Mouse (Mus musculus) hindbrain, embryonic 15.5 days (tissue): ENCODE results near the gene Sap18. TPM values are rescaled to one million over a fixed set of nuclear protein-coding genes. Genes with fewer than 3 reads are reported as not detected.

Experiments used
- ATAC-seq: fragments of 200-750 bp; cut with Nextera tagmentation; 2 replicates; pipeline ENCODE4 v1.8.0; 2017; ENCODE audit warnings: low read depth, moderate number of reproducible peaks, moderate TSS enrichment; ENCODE audit not compliant: low FRiP score
- H3K27ac ChIP-seq: fragments of 300-500 bp; sonication (generic); replicated peaks from 2 replicates; pipeline ENCODE4 v1.5.1; 2015; ENCODE audit warnings: mild to moderate bottlenecking, inconsistent platforms
- H3K27me3 ChIP-seq: fragments of 300-500 bp; sonication (generic); 2 replicates; pipeline ENCODE4 v1.6.1; 2015; ENCODE audit warnings: control low read depth, inconsistent platforms
- H3K36me3 ChIP-seq: fragments of 300-500 bp; sonication (generic); 2 replicates; pipeline ENCODE4 v1.6.1; 2015; ENCODE audit warnings: control low read depth, inconsistent platforms
- H3K4me1 ChIP-seq: fragments of 300-500 bp; sonication (generic); replicated peaks from 2 replicates; pipeline ENCODE4 v1.6.1; 2015; ENCODE audit warnings: control low read depth, inconsistent platforms
- H3K4me2 ChIP-seq: fragments of 300-500 bp; sonication (generic); 2 replicates; pipeline ENCODE4 v1.6.1; 2015; ENCODE audit warnings: moderate library complexity, mild to moderate bottlenecking, inconsistent platforms
- H3K4me3 ChIP-seq: fragments of 300-500 bp; sonication (generic); 2 replicates; pipeline ENCODE4 v1.5.1; 2015; ENCODE audit warnings: mild to moderate bottlenecking, inconsistent platforms
- H3K9ac ChIP-seq: fragments of 300-500 bp; sonication (generic); 2 replicates; pipeline ENCODE4 v1.6.1; 2015; ENCODE audit warnings: inconsistent platforms
- H3K9me3 ChIP-seq: fragments of 300-500 bp; sonication (generic); 2 replicates; pipeline ENCODE4 v1.6.1; 2016; ENCODE audit warnings: control low read depth, inconsistent platforms
- WGBS: fragments of 180-500 bp; shearing (Covaris S2); methylation state at CpG from one replicate; pipeline ENCODE4 v1.1.7; 2015; 5-methylcytosine and 5-hydroxymethylcytosine counted together
- polyA plus RNA-seq: library from polyadenylated mRNA; unstranded; fragments of >200 nt; fragmentation: Nextera tagmentation; extraction: Ambion mirVana; gene quantifications from 2 replicates; pipeline ENCODE4 v1.2.1, GENCODE M21; 2015

Sap18 gene
- polyA plus RNA-seq, 1 experiment from 2014 or later: 29.2 TPM

DNA sequence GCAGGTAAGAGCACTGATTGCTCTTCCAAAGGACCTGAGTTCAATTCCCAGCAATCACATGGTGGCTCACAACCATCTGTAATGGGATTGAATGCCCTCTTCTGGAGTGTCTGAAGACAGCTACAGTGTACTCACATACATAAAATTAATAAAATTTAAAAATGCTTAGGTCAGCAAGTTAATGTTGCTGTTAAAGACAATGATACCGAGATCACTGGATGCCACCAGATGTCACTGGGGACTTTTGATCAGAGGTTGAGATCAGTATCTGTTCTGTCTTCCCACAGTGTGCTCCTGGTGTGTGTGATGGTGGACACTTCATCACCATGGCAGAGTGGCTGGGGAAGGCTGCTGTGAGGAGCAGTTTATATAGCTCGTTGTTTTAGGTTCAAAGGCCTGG is 8.7 kb upstream of the Sap18 start:
- 81% methylated on average over 2 of the region's 2 CpGs for WGBS
- H3K4me1 ChIP-seq: no peaks in the 10 kb centered on the region
- no peak for ATAC-seq

DNA sequence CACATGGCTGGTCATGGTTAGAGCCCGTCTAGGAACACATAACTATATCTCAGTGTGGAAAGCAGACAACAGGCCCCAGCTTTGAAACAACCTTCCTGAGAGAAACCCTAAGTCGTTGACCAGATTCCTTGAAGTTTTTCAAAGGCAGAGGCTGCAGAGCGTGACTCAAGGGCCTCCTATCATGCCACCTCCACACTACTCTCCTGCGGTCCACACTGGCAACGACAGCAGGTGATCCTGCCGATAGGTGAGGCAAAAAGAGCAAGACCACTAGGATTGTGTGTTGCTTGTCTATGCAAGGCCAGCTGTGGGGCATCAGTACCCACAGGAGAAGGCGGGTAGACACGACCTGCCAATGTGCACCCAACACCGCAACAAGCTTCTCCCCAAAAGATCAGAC is 8.2 kb upstream of the Sap18 start:
- Histone ChIP-seq H3K27me3 (no peaks in the 10 kb centered on the region), H3K4me3 (no peak overlapping the region), H3K9ac (no peak overlapping the region), H3K36me3 (no peaks in the 10 kb centered on the region), H3K4me1 (no peaks in the 10 kb centered on the region), H3K9me3 (no peaks in the 10 kb centered on the region), H3K4me2 (no peak overlapping the region), H3K27ac (no peak overlapping the region)
- ATAC-seq: no peak
- 93% methylated on average over 9 of the region's 9 CpGs for WGBS

More for the DNA sequence above, 8.7 kb upstream of the Sap18 start:
- no peaks in the 10 kb centered on the region for H3K9me3 ChIP-seq
- no peak overlapping the region for H3K27ac ChIP-seq
- no peak overlapping the region for H3K4me3 ChIP-seq
- H3K27me3 ChIP-seq: no peaks in the 10 kb centered on the region
- no peaks in the 10 kb centered on the region for H3K36me3 ChIP-seq
- no peak overlapping the region for H3K9ac ChIP-seq
- H3K4me2 ChIP-seq: no peak overlapping the region

DNA sequence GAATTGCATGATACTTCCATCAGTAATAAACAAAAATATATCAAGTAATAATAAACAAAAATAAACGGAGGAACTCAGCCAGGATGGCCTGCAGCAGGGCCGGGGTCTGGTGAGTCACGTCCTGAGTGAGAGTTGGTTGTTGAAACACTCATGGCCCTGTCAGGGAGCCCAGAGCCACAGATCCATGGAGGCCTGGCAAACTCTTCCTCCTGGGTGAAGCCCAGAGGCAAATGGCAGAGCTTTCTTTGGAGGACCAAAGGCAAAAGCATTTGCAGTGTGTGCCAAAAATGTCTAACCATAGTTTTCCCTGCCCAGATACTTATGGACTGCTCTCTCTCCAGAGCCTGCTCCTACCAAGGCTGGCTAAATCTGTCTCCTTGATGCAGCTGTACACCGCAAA is 6.8 kb upstream of the Sap18 start:
- H3K27me3 ChIP-seq: no peaks in the 10 kb centered on the region
- no peak for ATAC-seq
- H3K4me3 ChIP-seq: no peak overlapping the region
- no peak overlapping the region for H3K4me2 ChIP-seq
- H3K36me3 ChIP-seq: no peaks in the 10 kb centered on the region
- 87% methylated on average over 4 of the region's 4 CpGs for WGBS
- H3K4me1 ChIP-seq: no peaks in the 10 kb centered on the region
- H3K27ac ChIP-seq: no peak overlapping the region
- H3K9me3 ChIP-seq: no peaks in the 10 kb centered on the region
- H3K9ac ChIP-seq: no peak overlapping the region

DNA sequence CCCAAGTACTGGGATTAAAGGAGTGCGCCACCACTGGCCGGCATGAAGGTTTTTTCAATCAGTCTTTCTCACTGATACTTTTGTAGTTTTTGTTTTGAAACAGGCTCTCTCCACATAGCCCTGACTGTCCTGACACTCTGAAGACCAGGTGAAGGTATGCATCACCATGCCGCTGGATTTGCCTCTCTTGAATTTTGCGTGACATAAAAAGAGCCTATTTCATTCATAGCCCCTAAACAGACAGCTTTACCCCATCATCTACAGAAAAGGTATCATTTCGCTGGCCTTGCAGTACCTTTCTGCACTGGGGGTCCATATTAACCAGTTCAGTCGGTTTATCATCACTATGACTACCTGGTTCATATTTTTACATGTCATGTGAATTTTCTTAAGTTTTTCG is 429 bp upstream of the Sap18 start:
- H3K9ac ChIP-seq: peak overlapping the region; percentile 97
- peaks cover 23% of the 10 kb centered on the region for H3K4me1 ChIP-seq
- ATAC-seq: peak; percentile 80
- H3K36me3 ChIP-seq: peaks cover 5% of the 10 kb centered on the region
- peak overlapping the region; percentile 91 for H3K4me3 ChIP-seq
- peak overlapping the region; percentile 66 for H3K4me2 ChIP-seq
- H3K27me3 ChIP-seq: no peaks in the 10 kb centered on the region
- WGBS: 12% methylated on average over 7 of the region's 7 CpGs
- H3K9me3 ChIP-seq: no peaks in the 10 kb centered on the region
- peak overlapping the region; percentile 88 for H3K27ac ChIP-seq

DNA sequence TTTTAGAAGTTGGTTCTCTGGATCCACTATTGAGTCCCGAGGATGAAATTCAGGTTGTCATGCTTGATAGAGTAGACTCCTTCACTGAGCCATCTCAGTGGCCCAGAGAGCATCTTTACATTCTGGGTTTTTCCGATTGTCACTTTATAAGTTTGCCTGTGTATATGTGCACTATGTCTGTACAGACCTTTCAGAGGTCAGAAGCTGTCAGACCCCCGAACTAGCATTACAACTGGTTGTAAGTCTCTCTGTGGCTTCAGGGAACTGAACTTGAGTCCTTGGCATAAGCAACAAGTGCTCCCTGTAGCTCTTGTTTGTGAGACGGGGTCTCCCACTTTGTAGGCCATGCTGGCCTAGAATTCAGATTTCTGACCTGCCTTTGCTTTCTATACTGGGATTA is 5.8 kb downstream of the Sap18 start:
- Histone ChIP-seq H3K9me3 (no peaks in the 10 kb centered on the region), H3K36me3 (peaks cover 52% of the 10 kb centered on the region), H3K4me2 (no peak overlapping the region), H3K4me3 (no peak overlapping the region), H3K27me3 (no peaks in the 10 kb centered on the region), H3K9ac (no peak overlapping the region), H3K27ac (no peak overlapping the region), H3K4me1 (peaks cover 23% of the 10 kb centered on the region)
- WGBS: 81% methylated on average over 4 of the region's 4 CpGs
- ATAC-seq: no peak

DNA sequence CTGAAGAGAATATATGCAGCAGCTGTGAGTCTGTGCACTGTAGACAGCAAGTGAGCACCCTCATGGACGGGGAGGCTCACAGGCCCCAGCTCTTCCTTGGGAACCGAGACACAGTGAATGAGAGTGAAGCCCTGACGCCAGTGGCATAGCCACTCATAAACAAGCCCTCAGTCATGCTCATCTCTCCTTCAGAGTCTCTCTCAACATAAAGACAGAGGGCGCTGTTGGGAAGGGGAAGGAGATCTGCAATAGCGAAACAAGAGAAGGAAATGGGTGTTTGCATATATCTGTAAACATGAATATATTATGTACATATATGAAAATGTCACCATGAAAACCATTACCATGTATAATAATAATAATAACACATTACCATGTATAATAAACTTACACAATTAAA is 10.6 kb downstream of the Sap18 start:
- no peak for ATAC-seq
- H3K36me3 ChIP-seq: peaks cover 43% of the 10 kb centered on the region
- no peak overlapping the region for H3K4me2 ChIP-seq
- 69% methylated on average over 5 of the region's 5 CpGs for WGBS
- no peak overlapping the region for H3K9ac ChIP-seq
- no peak overlapping the region for H3K27ac ChIP-seq
- H3K27me3 ChIP-seq: no peaks in the 10 kb centered on the region
- no peak overlapping the region for H3K4me3 ChIP-seq
- no peaks in the 10 kb centered on the region for H3K9me3 ChIP-seq
- no peaks in the 10 kb centered on the region for H3K4me1 ChIP-seq

DNA sequence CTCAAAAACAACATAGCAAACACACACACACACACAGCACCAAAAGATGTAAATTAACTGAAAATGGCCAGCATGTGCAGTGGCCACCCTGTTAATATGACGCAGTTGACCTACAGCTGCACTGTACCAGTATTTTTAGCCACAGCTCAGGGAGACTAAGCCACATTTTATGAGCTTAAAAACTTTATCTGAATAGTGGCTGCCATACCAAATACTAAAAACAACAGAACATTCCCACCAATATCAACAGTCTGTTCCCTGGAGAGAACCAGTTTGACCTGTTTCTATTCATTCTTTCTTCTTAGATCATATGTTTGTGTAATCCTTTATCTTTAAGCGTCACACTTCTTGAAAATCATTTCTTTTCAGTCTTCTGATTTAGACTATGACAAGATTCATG is 12.9 kb downstream of the Sap18 start:
- Histone ChIP-seq H3K27me3 (no peaks in the 10 kb centered on the region), H3K4me2 (no peak overlapping the region), H3K4me3 (no peak overlapping the region), H3K27ac (no peak overlapping the region), H3K4me1 (no peaks in the 10 kb centered on the region), H3K36me3 (peaks cover 19% of the 10 kb centered on the region), H3K9ac (no peak overlapping the region), H3K9me3 (no peaks in the 10 kb centered on the region)
- ATAC-seq: no peak
- 98% methylated on average over 2 of the region's 2 CpGs for WGBS

DNA sequence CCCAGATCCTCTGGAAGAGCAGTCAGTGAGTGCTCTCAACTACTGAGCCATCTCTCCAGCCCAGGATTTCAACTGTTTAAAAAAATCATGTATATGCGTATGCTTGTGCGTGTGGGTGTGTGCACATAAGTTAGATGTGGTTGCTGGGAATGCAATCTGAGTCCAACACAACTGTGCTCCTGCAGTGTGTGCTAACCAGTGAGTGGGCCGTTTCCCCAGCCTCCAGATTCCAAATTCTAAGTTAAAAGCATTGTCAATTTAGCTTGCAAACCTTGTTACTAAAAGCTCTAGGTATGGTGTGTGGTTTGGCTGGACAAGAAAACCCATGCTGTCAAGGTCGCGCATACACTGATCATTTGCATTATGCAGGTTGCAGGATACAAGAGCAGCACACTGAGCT is 13.9 kb downstream of the Sap18 start:
- no peak for ATAC-seq

DNA sequence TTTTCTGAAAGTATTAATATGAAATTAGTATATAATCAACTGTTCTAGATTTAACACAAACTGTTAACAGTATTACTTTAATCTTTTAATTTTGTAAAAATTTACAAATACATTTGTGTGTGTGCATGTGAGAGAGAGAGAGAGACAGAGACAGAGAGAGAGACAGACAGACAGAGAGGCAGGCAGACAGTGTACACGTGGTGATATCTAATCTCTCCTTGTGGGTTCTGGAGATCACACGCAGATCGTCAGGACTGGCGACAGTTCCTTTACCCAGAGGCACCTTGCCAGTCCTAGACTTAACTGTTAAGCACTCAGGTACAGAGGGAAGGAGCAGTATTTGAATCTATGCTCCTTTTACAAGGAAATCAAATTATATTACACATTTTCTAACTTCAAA is 22.9 kb downstream of the Sap18 start:
- ATAC-seq: no peak
- Histone ChIP-seq H3K4me1 (peaks cover 5% of the 10 kb centered on the region), H3K27me3 (no peaks in the 10 kb centered on the region), H3K27ac (no peak overlapping the region), H3K4me3 (no peak overlapping the region), H3K9ac (no peak overlapping the region), H3K36me3 (no peaks in the 10 kb centered on the region), H3K4me2 (no peak overlapping the region), H3K9me3 (no peaks in the 10 kb centered on the region)
- 90% methylated on average over 4 of the region's 4 CpGs for WGBS

More for the DNA sequence above, 13.9 kb downstream of the Sap18 start:
- H3K4me2 ChIP-seq: no peak overlapping the region
- no peaks in the 10 kb centered on the region for H3K27me3 ChIP-seq
- peaks cover 13% of the 10 kb centered on the region for H3K36me3 ChIP-seq
- no peak overlapping the region for H3K4me3 ChIP-seq
- 95% methylated on average over 5 of the region's 5 CpGs for WGBS
- no peak overlapping the region for H3K27ac ChIP-seq
- no peaks in the 10 kb centered on the region for H3K4me1 ChIP-seq
- H3K9me3 ChIP-seq: no peaks in the 10 kb centered on the region
- H3K9ac ChIP-seq: no peak overlapping the region

DNA sequence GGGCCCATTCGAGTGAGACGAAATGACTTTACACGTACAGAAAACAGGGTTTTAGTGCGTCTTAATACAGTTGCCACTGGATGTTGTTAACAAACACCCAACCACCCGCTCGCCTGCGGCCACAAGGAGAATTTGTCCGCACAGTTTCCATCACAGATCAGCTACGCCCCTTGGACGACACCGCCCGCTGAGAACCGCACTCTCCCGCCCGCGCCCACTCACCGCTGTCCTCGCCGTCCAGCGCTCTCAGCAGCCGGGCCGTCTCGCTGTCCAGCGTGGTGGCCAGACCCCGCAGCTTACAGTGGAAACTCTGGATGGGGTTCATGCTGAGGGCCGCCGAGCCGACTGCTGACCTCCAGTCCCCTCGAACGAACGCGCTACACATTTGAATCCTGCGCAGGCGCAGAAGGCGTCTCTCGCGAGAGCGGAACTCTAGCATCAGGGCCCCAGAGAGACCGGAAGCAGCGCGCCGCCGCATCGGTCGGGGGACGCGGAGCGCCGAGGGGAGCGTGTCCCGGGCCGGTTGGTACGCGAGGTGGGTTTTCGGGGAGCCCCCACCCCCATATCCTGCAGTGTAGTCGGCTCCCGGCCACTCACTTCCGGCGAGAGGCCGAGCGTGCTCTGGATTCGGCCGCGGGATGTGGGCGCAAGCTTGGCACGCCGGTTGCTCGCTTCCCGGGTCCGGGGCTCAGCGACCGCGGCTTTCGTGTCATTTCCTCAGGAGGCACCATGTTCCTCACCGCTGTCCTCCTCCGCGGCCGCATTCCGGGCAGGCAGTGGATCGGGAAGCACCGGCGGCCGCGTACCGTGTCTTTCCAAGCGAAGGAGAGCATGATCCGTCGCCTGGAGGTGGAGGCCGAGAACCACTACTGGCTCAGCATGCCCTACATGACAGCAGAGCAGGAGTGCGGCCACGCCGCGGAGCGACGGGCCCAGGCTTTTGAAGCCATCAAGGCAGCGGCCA is 28.1 kb downstream of the Sap18 start, which contains the start of the genes Ska3 and Mrpl57:
Gene Ska3, minus strand, starts transcription at position 398 of the 964 bp plus-strand sequence.
Gene Mrpl57, plus strand, starts transcription at position 447 of the 964 bp plus-strand sequence.
- H3K9ac ChIP-seq: peak within 1 kb of the TSS; percentile 84
- peaks cover 4% of the 10 kb centered on the region; the same call in 1 of the 2 replicates for H3K36me3 ChIP-seq
- peak within 1 kb of the TSS; percentile 72 for H3K4me3 ChIP-seq
- no peaks in the 10 kb centered on the region for H3K9me3 ChIP-seq
- H3K27ac ChIP-seq: peak within 1 kb of the TSS; percentile 91
- H3K4me1 ChIP-seq: peaks cover 18% of the 10 kb centered on the region
- H3K4me2 ChIP-seq: peak within 1 kb of the TSS; percentile 65
- WGBS: under 1% methylated on average over 96 of the region's 96 CpGs
- no peaks in the 10 kb centered on the region for H3K27me3 ChIP-seq
- peak; percentile 97 for ATAC-seq

DNA sequence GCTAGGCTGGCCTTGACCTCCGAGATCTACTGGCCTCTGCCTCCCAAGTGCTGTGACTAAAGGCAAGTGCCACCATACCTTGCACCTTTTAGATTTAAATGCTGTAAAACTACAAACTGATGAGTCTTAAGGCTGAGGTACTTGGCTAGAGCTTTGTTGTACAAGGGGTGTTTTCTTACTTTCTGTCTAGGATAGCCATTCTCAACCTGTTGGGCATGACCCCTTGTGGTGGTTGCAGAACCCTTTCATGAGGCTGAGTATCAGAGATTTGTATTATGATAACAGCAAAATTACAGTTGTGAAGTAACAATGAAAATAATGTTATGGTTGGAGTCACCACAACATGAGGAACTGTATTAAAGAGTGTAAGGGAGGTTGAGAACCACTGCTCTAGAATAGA is 29.3 kb downstream of the Sap18 start:
- WGBS: 92% methylated on average over 1 of the region's 1 CpGs
- Histone ChIP-seq H3K4me2 (peak overlapping the region; percentile 65), H3K4me3 (peak overlapping the region; percentile 72), H3K36me3 (peaks cover 4% of the 10 kb centered on the region; the same call in 1 of the 2 replicates), H3K9me3 (no peaks in the 10 kb centered on the region), H3K27me3 (no peaks in the 10 kb centered on the region), H3K4me1 (peaks cover 18% of the 10 kb centered on the region), H3K9ac (peak overlapping the region; percentile 84; the same call in 1 of the 2 replicates), H3K27ac (no peak overlapping the region)
- no peak for ATAC-seq

DNA sequence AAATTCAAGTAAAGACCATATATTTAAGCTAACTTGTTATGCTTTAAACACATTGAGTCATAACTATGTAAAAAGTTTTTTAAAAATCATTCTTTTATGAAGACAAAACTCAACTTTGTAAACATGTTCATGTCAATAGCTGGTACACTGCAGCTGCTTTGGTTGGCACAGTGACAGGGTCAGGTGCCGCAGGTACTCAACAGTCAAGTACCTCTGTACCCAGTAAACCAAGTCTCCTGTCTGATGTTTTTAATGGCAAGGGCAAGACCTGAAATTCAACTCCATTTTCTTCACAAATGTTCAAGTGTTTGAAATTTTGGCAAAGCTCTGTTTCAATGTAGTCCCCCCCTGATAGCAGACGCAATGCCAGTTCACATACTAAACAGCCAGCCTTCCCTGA is 35.5 kb downstream of the Sap18 start:
- Histone ChIP-seq H3K4me1 (no peaks in the 10 kb centered on the region), H3K27ac (no peak overlapping the region), H3K4me2 (no peak overlapping the region), H3K27me3 (no peaks in the 10 kb centered on the region), H3K9ac (no peak overlapping the region), H3K4me3 (no peak overlapping the region), H3K36me3 (peaks cover 38% of the 10 kb centered on the region), H3K9me3 (no peaks in the 10 kb centered on the region)
- ATAC-seq: no peak
- WGBS: 96% methylated on average over 2 of the region's 2 CpGs
